21 mouse cellular contexts compared by ENCODE assay signal in genomic region chr10:122770337-122770736, GRCm38 (mm10).
A peak's percentile ranks its signal among the peaks of the same experiment; 100 is the strongest.
DNase-seq lines count a peak whose midpoint lies in the region; ATAC-seq and TF ChIP-seq lines count a peak whose summit lies in the region.
"Had no signal": no experiment of that assay in that cellular context is flagged by ENCODE, and none has a peak within 500 bp of the region (broad histone marks: within the 10 kb centered on the region; RNA-seq: fewer than 3 reads in every experiment).

No protein-coding gene starts in this region.

- no peaks in the 10 kb centered on the region for H3K27me3 ChIP-seq in hindbrain, embryonic 13.5 days
- peaks cover 9% of the 10 kb centered on the region; the same call in 1 of the 2 replicates for H3K27me3 ChIP-seq in hindbrain, embryonic 10.5 days (ENCODE audit: insufficient read depth, poor library complexity, severe bottlenecking)
- no peaks in the 10 kb centered on the region for H3K27me3 ChIP-seq in lung, embryonic 14.5 days (ENCODE audit: insufficient read depth, low read length)
- H3K27me3 ChIP-seq in limb, embryonic 10.5 days (ENCODE audit: low read depth, poor library complexity, severe bottlenecking), result no peaks in the 10 kb centered on the region
- H3K27me3 ChIP-seq in neural tube, embryonic 15.5 days (replicated peaks), result no peaks in the 10 kb centered on the region
- H3K27me3 ChIP-seq: embryonic facial prominence, embryonic 12.5 days; liver, embryonic 13.5 days; lung, embryonic 15.5 days had no signal

- TF ChIP-seq CTCF in lung, embryonic 14.5 days (IDR thresholded peaks at IDR 0.05; ENCODE audit: low read depth), result no peak

- peak overlapping the region; percentile 41; the same call in 1 of the 2 replicates for H3K27ac ChIP-seq in hindbrain, embryonic 13.5 days
- H3K27ac ChIP-seq in hindbrain, embryonic 10.5 days, result no peak overlapping the region
- no peak overlapping the region for H3K27ac ChIP-seq in lung, embryonic 14.5 days (ENCODE audit: low read depth)
- H3K27ac ChIP-seq in limb, embryonic 10.5 days, result peak overlapping the region; percentile 66
- H3K27ac ChIP-seq in neural tube, embryonic 15.5 days (replicated peaks), result 0 out of 2 replicates have a peak overlapping the region, but pooled peaks have one; percentile 24
- H3K27ac ChIP-seq: embryonic facial prominence, embryonic 12.5 days; gastrocnemius, adult 2 months; limb, embryonic 13.5 days; liver, embryonic 13.5 days; lung, embryonic 15.5 days had no signal

- no peak for ATAC-seq in hindbrain, embryonic 13.5 days (ENCODE audit: low FRiP score)
- no peak for ATAC-seq in lung, embryonic 14.5 days (ENCODE audit: insufficient read depth)
- peak; percentile 50; the same call in 1 of the 2 replicates for ATAC-seq in neural tube, embryonic 15.5 days (ENCODE audit: low FRiP score)
- ATAC-seq: forebrain, embryonic 16.5 days had no signal

- DNase-seq in hindbrain, embryonic 10.5 days (ENCODE audit: low spot score), result no peak
- DNase-seq in lung, embryonic 14.5 days, result peak; percentile 23
- no peak for DNase-seq in lung, postnatal 25 days (ENCODE audit: low spot score)
- no peak for DNase-seq in limb, embryonic 10.5 days (ENCODE audit: low spot score)
- DNase-seq in thymus, postnatal 4 days, result no peak
- DNase-seq: cerebellum, adult 9-10 months; gastrocnemius, adult 2 months; heart, postnatal 36 days; kidney, postnatal 10 days; layer of hippocampus, adult 9-11 months; liver, embryonic 13.5 days; right cerebral cortex, postnatal 4 days; thymus, postnatal 14 days had no signal

- 61% methylated on average over 7 of the region's 7 CpGs for WGBS in hindbrain, embryonic 13.5 days
- 79% methylated on average over 7 of the region's 7 CpGs for WGBS in hindbrain, embryonic 10.5 days
- 34% methylated on average over 7 of the region's 7 CpGs for WGBS in lung, embryonic 14.5 days
- 47% methylated on average over 7 of the region's 7 CpGs for WGBS in limb, embryonic 10.5 days
- 36% methylated on average over 7 of the region's 7 CpGs for WGBS in neural tube, embryonic 15.5 days

- no peak overlapping the region for H3K9ac ChIP-seq in hindbrain, embryonic 13.5 days
- H3K9ac ChIP-seq in lung, embryonic 14.5 days, result no peak overlapping the region
- H3K9ac ChIP-seq in neural tube, embryonic 15.5 days (replicated peaks), result no peak overlapping the region
- H3K9ac ChIP-seq: embryonic facial prominence, embryonic 12.5 days; limb, embryonic 13.5 days; liver, embryonic 13.5 days; lung, embryonic 15.5 days had no signal

- H3K4me1 ChIP-seq in hindbrain, embryonic 13.5 days (replicated peaks), result peaks cover 15% of the 10 kb centered on the region
- peaks cover 5% of the 10 kb centered on the region; the same call in 1 of the 2 replicates for H3K4me1 ChIP-seq in hindbrain, embryonic 10.5 days (replicated peaks)
- H3K4me1 ChIP-seq in lung, embryonic 14.5 days (ENCODE audit: insufficient read depth), result peaks cover 9% of the 10 kb centered on the region; the same call in 1 of the 2 replicates
- peaks cover 47% of the 10 kb centered on the region for H3K4me1 ChIP-seq in limb, embryonic 10.5 days
- peaks cover 34% of the 10 kb centered on the region for H3K4me1 ChIP-seq in neural tube, embryonic 15.5 days
- H3K4me1 ChIP-seq: liver, embryonic 13.5 days had no signal

- no peak overlapping the region for H3K4me2 ChIP-seq in hindbrain, embryonic 13.5 days
- no peak overlapping the region for H3K4me2 ChIP-seq in lung, embryonic 14.5 days
- no peak overlapping the region for H3K4me2 ChIP-seq in neural tube, embryonic 15.5 days
- H3K4me2 ChIP-seq: embryonic facial prominence, embryonic 12.5 days; limb, embryonic 13.5 days; liver, embryonic 13.5 days; lung, embryonic 15.5 days; midbrain, embryonic 11.5 days had no signal

- H3K9me3 ChIP-seq in hindbrain, embryonic 13.5 days, result peaks cover 3% of the 10 kb centered on the region; the same call in 1 of the 2 replicates
- H3K9me3 ChIP-seq in hindbrain, embryonic 10.5 days, result no peaks in the 10 kb centered on the region
- H3K9me3 ChIP-seq in lung, embryonic 14.5 days (ENCODE audit: low read depth, low read length), result no peaks in the 10 kb centered on the region
- H3K9me3 ChIP-seq in limb, embryonic 10.5 days (replicated peaks), result no peaks in the 10 kb centered on the region
- H3K9me3 ChIP-seq in neural tube, embryonic 15.5 days (replicated peaks), result no peaks in the 10 kb centered on the region
- H3K9me3 ChIP-seq: embryonic facial prominence, embryonic 12.5 days; limb, embryonic 13.5 days; liver, embryonic 13.5 days; lung, embryonic 15.5 days had no signal

- no peaks in the 10 kb centered on the region for H3K36me3 ChIP-seq in hindbrain, embryonic 13.5 days
- no peaks in the 10 kb centered on the region for H3K36me3 ChIP-seq in hindbrain, embryonic 10.5 days
- no peaks in the 10 kb centered on the region for H3K36me3 ChIP-seq in lung, embryonic 14.5 days (ENCODE audit: insufficient read depth)
- no peaks in the 10 kb centered on the region for H3K36me3 ChIP-seq in limb, embryonic 10.5 days
- H3K36me3 ChIP-seq in neural tube, embryonic 15.5 days, result no peaks in the 10 kb centered on the region
- H3K36me3 ChIP-seq: embryonic facial prominence, embryonic 12.5 days; limb, embryonic 13.5 days; liver, embryonic 13.5 days; lung, embryonic 15.5 days had no signal

- H3K4me3 ChIP-seq in hindbrain, embryonic 13.5 days, result no peak overlapping the region
- no peak overlapping the region for H3K4me3 ChIP-seq in hindbrain, embryonic 10.5 days
- H3K4me3 ChIP-seq in lung, embryonic 14.5 days (ENCODE audit: low read depth, low read length), result no peak overlapping the region
- no peak overlapping the region for H3K4me3 ChIP-seq in limb, embryonic 10.5 days
- H3K4me3 ChIP-seq in neural tube, embryonic 15.5 days (replicated peaks), result no peak overlapping the region
- H3K4me3 ChIP-seq: embryonic facial prominence, embryonic 12.5 days; erythroblast, embryonic 14.5 days; gastrocnemius, adult 2 months; limb, embryonic 13.5 days; liver, embryonic 13.5 days; lung, embryonic 15.5 days had no signal

Comparison
In these comparisons a context has a peak if more than half of its experiments do, and no peak if none do; other contexts are left out.
1. H3K27ac ChIP-seq: peak in hindbrain, embryonic 13.5 days (single experiment), limb, embryonic 10.5 days (single experiment) and neural tube, embryonic 15.5 days (single experiment); none in hindbrain, embryonic 10.5 days (single experiment) and lung, embryonic 14.5 days (single experiment).